Mouse (Mus musculus) right cerebral cortex, adult 2 months (tissue): Measurements from ENCODE around the gene Tmem150a.

Experiments
- DNase-seq, 2 experiments: peaks; one replicate each; pipeline ENCODE4 v3.0.0; 2021 to 2022; ENCODE audit warnings: low spot score in 2 of 2

The Tmem150a gene

DNA sequence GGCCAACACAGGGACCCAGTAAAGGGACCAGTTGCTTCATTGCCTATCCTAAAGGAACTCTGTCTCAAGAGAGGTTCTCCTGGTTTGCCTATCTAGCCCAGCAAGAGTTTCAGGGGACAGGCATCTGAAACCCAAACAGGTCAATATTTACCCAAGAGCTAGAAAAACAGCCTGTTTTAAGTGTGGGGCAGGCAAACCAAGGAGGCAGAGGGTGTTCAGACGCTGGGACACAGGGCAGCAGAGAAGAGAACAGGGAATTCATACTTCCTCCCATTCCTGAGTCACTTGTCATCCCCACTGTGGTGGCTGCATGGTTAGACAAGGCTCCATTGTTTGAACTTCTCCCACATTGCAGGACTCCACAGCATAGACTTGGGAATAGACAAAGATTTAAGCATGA lies 16.3 kb downstream of the Tmem150a start:
- no peak for DNase-seq

DNA sequence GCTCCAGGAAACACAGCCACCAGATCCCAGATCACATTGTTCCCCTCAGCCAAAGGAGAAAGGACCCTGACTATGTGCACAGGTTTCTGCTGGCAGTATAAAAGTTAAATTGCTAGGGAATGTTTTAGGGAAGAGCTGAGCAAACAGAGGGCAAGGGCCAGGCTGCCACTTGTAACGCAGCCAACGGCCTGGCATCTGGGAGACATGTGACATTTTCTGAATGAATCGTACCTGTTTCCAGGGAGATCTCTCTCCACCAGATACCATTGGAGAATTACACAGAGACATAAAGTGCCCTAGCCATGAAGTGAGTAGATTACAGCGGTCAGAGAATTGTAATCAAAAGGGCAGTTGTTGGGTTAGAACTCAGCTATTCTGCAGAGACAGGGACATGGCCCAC lies 17.9 kb downstream of the Tmem150a start:
- DNase-seq: no peak

DNA sequence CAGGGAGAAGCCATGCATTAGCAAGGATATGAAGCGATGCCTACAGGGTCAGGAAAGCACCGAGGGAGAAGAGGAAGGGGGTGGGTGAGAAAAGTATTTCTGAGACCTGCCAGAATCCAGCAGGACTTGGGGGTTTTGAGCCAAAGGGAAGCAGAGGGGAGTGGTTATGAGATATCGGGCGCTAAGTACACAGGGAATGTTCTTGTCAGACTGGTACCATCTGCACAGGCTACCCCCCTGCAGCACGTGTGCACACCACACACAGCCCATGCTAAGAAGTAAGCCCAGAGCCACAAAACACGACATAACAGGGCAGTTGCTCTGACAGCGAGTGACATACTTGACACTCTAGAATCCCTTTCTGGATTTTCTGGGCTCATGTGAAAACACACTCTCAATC lies 19.0 kb downstream of the Tmem150a start:
- no peak for DNase-seq

DNA sequence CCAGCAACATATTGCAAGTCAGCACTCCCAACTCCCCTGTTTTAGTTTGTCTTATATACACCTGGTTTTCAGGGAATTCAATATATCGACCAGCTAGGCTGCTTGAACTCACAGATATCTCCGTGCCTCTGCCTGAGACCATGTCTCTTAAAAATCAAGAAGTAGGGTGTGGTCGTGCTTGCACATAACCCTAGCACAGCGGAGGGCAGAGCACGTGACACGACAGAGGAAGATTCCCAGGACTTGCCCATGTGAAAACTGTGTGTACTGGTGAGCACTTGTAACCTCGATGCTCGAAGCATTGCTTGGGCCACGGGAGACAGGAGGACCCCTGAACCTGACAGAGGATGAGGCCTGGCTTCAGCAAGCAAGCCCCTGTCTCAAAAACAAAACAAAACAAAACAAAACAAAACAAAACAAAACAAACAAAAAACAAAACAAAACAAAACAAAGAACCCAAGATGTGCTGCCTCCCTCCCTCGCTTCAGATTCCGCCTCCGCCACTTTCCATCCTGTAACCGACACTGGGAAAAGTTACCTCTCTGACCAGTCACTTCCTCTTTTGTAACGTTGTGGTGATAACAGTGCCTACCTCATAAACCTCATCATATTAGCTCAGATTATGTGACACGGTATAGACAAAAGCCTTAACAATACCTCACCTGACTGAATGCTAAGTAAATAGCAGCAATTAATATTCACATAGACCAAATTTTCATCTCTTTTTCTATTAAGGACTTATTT lies 19.7 kb downstream of the Tmem150a start:
- no peak for DNase-seq

DNA sequence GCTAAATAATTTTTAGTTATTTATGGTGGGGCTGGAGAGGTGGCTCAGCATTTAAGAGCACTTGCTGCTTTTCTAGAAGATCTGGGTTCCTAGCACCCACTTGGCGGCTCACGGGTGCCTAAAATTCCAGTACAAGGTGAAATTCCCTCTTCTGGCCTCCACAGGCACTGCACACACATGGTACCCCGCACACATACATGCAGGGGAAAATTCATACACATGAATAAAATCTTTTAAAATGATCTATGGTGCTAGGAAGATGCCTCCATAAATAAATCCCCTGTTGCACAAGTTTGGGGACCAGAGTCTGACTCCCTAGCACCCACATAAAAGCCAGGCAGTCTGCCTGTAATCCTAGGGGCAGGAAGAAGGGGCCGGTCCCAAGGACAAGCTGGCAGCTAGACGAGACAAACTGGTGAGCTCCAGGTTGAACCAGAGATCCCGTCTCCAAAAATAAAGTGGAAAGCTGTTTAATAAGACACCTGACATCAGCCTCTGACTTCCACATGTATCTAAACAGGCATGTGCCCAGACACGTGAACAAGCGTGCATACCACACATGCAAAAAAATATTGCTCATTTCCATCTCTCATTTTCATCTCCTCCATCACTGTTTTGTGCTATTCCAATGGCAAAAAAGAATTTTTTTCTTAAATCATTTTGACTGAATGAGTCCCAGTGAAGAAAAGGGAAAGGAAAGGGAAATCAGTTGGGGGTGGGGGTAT lies 23.4 kb downstream of the Tmem150a start:
- DNase-seq: no peak

DNA sequence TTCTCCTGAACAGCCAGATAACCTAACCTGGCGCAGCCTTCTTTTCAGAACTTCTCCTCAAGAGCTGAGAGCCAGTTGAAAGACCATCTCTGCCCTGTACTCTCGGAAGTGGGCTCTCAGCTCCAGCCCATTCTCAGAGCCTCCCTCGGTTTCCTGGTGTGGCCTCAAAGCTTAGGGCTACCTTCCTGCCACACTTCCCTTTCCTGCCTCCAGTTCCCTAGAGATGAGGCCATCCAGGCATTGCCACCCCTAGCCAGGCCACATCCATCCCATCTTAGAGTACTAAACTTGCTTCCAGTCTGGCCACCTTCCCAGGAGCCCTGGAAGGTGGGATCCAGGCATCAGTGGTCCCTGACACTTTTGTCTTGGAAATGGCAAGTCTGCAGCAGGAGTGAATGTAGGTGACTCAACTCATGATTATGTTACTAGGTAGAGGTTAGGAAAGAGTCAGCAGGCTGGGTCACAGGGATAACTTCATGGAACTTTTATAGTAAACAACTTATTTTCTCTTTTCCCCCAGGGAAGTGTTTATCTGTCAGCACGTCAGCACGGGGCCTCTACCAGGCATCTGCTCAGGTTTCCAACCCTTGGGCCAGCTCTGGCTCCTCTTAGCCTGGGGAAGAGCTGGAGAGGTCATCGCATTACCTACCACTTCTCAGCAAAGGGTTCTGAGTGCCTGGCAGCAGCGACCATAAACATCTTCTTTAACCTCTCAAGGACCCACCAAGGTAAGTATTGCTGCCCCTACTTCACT lies 24.3 kb downstream of the Tmem150a start:
- no peak for DNase-seq

DNA sequence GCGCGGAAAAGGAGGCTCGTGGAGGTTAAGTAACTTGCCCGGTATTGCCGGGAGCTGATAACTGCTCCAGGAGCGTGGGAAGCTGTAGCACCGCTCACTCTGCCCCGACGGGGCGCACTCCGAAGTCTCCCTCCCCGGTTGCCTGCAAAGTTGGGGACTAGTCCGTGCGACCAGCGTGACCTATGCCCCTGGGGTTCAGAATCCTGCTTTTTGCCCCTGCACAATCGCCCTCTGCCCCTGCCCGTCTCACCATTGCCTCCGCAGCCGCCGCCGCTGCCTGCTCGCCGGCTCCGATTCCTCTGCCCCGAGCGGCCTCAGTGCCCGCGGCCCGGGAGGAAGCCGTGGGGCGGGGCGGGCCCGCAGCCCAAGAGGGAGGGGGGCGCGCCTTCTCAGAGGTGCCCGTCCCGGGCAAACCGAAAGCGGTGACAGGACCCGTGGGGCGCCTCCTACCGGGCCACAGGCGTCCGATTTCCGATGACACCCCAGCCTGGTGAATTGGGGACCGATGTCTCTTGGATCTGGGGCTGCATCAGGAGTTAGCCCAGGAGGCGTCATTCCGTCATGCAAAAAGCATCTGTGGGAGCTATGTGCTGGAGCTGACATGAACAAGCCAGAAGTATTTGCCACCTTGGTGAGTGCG lies 25.0 kb downstream of the Tmem150a start, which contains the start of gene Vamp5:
Gene Vamp5 (minus strand): TSS at position 338 of the 640 bp plus-strand sequence.
- peak in 1 of 2 experiments; percentile 11 for DNase-seq

DNA sequence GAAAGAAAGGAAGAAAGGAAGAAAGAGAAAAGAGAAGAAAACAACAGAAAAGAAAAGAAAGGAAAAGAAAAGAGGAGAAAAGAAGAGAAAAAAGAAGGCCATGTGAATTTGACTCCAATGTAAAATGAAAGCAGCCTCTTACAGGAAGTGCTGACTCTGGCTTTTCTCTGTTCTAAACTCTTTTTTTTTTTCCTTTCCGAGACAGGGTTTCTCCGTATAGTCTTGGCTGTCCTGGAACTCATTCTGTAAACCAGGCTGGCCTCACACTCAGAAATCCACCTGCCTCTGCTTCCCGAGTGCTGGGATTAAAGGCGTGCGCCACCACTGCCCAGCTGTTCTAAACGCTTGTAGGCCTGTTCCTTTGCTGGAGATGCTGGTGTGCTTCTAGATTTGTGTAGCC lies 27.2 kb downstream of the Tmem150a start:
- no peak for DNase-seq

DNA sequence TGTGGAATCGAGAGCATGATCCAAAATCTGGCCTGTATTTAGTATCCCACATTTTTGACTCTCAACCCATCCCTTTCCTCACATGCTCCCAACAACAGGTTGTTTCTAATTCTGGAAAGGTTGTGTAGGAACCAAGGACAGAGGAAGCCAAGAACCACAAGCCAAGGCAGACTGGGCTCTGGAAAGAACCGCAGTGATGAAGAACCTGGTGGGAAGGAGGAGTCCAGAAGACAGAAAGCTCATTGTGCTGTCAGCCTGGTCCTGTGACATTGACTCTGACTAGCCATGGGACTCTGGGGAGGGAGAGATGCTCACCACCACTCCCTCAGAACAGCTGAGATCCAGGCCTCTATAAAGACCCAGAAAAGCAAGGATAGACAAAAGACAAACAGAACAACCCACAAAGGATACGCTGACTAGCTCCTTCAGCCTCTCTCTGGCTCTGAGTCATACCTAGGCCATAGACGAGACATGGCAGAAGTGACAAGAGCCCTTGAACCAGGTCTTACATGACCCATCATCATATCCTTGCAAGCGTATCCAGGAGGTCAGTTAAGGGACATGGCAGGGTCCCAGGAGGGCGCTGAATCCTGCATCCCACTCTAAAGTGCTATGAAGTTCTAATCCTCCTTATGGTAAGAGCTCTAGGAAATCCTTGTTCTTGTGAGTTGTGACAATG lies 28.0 kb downstream of the Tmem150a start:
- DNase-seq: no peak

DNA sequence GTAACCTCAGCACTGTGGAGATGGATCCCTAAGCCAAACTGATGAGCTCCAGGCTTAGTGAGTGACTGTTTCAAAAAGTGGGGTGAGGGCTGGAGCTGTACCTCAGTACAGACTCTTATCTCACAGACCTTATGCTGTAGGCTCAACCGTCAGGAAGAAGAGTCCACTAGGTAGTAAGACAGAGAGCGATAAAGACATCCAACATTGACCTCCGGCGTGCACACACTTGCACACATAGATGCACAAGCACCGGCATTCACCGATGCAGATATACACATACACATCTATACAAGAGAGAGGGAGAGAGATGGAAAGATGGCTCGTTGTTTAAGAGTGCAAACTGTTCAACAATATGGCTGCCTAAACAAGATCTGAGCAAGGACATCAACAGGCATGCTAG lies 28.7 kb downstream of the Tmem150a start:
- no peak for DNase-seq

DNA sequence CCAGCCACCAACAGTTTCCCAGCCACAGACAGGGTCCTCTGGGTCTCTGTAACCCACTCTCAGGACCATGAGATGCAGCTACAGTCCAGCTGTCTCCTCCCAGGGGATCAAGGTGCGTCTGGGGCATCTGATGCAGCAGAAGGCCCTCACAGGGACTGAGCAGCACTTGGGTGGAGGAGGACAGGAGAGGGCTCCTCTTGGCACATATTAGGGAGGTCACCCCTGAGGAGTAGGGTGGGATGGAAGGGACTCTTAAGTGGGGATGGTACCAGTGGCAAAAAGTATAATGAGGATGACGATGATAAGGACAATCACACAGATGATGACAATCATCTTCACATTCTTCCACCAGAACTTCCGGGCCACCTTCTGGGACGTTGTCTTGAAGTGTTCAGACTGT lies 30.0 kb downstream of the Tmem150a start:
- DNase-seq: no peak

DNA sequence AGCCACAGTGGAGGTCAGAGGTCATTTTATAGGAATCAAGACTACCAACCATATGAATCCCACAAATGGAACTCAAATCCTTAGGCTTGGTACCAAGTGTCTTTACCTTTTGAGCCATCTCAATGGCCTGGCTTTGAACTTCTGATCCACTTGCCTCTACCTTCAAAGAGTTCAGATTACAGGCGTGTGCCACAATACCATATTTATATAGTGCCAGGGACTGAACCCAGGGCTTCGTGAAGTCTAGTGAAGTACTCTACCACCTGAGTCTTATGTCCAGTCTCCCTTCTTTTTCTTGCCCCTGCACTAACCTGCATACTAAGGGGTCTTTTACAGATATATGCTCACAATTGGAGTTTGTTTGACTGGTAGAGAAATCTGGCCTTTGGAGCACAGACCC lies 31.3 kb downstream of the Tmem150a start:
- DNase-seq: no peak

DNA sequence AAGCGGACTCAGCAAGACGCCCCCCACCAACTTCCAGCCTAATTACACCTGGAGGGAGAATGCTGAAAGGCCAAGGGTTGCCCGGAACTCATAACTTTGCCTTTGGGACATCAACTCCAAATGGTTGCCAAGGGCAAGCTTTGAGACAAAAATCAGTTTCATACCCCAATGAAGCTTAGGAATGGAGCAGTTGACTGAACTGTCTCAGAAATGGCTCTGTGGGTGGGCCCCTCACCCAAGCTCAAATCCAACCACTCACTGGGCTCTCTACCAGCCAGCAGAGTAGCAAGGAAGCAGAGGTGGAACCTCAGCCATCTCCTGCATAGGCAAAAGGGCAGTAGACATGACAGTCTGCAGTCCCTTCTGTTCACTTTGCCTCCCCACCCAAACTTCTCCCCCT lies 32.6 kb downstream of the Tmem150a start:
- DNase-seq: no peak

DNA sequence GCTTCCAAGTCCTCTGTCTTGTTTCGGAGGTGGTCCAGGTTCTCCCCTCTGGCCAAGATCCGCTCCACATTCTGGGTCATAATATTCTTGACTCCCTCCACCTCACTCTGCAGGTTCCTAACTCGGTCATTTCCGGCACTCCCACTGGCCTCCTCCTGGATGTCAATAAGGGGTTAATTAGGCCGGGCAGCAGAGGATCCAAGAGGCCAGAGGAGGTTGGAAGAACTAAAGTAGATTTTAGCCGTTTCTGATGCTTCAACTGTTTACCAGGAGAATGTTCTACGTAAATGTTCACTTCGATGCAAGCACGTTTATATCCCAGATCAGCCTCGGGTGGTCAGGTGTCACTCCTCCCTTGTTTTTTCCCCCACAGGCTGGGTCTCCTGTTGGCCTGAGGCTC lies 33.0 kb downstream of the Tmem150a start:
- DNase-seq: no peak

DNA sequence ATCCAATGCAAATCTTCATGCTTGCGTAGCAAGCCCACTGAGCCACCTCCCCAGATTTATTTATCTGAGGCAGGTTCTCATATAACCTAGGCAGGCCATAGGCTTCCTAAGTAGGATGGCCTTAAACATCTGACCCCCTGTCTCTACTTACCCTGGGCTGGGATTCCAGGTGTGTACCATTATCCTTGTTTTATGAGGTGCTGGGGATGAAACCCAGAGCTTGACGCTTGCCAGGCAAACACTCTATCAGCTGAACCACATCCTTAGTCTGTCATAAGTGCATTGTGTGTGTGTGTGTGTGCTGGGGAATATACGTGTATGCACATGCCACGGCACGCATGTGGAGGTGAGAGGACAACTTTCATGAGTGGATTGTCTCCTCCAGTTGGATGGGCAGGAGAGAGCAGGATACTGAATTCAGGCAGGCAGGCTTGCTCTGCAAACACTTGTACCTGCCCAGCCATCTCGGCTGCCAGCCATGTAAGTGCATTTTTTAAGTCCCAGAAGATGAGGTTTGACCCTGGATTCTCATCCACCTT lies 33.6 kb downstream of the Tmem150a start:
- no peak for DNase-seq

DNA sequence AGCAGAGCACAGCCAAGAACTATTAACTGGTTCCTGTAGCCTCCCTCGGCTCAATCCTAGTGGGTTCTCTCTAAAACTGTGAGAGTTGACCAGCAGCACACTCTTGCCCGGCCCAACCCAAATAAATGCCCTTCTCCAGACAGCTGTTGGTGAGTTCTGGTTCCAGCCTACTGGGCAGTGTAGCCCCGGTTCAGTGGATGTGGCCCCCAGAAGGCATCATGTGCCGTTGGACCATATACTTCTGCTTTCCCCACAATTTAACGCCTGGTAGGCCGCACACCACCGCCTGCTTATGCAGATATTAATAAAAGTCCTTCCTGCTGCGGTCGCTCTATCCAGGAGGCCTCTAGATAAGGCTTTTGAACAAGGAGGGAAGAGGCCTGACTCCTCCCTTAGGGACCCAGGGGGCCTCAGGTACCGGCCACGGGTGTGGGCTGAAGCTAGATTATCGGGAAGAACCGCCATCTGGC lies 34.3 kb downstream of the Tmem150a start:
- peak in 1 of 2 experiments; percentile 19 for DNase-seq

DNA sequence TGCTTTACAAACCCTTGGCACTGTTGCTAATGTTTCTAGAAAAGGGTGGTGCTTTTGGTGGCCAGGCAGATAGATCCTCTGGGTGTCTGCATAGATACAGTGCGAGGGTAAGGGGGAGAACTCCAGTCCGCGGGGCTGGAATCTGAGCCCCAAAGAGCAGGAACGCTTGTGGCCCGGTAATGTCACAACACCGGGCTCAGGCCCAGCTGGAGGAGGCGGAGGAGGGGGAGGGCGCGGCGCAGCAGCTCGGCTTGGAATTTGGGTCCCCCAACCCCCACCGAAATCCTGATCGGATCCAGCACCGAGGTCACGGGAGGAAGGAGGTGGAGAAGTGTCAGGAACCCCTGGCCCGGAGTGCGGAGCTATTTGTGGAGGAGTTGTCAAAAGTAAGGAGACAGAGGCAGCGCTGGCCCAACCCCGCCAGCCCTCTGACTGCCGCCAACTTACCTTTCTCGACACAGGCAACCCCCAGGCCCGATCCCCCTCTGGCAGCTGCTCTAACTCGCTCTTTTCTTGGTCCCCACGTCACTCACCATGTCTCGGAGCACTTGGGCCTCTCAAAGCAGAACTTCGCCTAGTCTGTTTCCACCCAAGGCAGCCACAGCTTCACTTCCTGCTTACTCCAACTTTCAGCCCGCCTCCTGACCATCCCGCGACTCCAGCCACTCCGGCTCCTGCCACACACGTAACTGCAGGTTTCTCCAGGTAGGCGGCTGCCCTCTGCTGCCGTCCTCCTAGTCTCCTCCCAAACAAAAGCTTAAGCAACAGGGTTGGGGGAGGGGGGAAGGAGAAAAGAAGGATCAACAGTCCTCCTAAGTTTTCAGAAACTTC lies 34.9 kb downstream of the Tmem150a start, which contains the start of gene Vamp8:
Gene Vamp8 (minus strand): TSS at position 763 of the 831 bp plus-strand sequence.
- peak; percentile 33 to 40 for DNase-seq

DNA sequence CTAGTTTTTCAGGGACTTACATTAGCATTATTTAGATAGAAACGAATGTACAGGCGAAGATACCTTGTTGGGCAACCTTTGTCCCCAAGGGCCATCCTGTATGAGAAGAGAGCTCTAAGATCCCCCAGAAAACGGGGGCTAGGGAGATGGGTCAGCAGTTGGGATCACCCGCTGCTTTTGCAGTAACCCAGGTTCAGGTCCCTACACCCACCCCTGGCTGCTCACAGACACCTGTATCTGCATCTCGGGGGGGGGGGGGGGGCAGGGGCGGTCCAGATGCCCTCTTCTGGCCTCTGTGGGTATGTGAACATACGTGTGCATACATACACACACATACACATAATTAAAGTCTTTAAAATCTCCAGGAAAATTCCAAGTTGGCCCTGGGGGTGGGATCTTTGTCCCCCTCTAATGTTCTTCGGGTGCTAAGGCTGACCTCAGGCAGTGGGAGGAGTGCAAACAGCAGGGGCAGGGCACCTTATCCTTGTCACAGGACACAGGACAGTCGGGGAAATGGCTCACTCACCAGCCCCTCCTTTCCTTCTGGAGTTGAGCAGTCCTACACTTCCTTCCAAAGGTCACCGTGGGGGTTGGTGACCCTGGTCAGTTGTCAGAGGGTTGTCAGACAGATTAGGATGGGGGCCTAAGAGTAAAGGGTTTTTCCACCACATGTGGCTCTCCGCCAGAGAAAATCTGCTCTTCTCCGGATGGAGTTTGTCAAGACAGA lies 35.7 kb downstream of the Tmem150a start:
- no peak for DNase-seq

DNA sequence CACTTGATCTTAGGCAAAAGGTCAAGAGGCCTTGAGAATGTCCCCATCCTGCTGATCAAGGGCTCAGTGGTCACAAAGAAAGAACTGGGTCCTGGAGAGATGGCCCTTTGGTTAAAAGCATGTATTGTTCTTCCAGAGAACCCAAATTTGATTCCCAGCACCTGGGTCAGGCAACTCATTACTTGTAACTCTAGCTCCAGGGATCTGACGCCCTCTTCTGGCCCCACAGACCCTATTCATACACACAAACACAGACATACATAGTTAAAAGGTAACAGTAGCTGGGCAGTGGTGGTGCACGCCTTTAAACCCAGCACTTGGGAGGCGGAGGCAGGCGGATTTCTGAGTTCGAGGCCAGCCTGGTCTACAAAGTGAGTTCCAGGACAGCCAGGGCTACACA lies 37.1 kb downstream of the Tmem150a start:
- DNase-seq: no peak
